Mouse (Mus musculus) Muller cell, postnatal 12 days (primary cell): Measurements from ENCODE around the gene Krtap19-9b.

ENCODE experiments used
- DNase-seq: peaks from one replicate; pipeline ENCODE4 v3.0.0-alpha.2; 2015; ENCODE audit errors: inconsistent ontology term

Krtap19-9b gene

DNA sequence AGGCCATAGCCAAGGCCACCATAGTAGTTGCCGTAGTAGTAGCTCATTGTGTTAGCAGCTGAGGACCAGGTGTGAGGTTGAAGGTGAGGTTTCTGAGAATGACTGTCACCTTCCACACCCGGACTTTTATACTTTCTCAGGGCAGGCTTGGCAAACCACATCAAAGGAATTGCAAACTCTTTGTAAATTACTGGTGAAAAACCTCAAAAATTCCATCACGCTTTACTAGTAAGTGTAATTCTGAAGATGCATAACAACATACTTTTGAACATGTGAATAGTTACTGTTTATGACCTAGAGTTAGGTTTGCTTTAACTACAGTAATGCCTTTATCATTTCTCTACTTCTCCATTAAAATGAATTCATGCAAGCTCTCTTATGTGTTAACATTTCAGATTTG lies at the start of gene Krtap19-9b:
Gene Krtap19-9b, minus strand, starts transcription at position 101 of the 400 bp plus-strand sequence.
- no peak for DNase-seq

DNA sequence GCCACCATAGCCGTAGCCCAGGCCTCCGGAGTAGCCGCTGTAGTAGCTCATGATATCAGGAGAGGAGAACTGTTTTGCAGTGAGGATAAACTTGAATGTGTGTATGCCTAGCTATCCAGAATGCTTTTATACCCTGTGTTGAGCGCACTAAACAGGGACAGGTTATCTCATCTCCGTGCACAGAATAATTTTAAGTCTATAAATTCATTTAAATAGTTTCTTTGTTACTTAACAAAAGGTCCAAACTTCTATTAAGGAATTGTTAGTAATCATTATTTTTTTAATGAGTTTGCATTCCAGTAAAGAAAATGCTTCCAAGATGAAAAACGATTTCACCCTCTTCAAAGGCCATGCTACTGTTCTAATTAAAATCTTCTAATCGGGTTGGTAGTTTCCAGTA lies 30.7 kb upstream of the Krtap19-9b start, which contains the start of gene Krtap16-3:
Gene Krtap16-3, minus strand, starts transcription at position 101 of the 400 bp plus-strand sequence.
- peak; percentile 85 for DNase-seq

DNA sequence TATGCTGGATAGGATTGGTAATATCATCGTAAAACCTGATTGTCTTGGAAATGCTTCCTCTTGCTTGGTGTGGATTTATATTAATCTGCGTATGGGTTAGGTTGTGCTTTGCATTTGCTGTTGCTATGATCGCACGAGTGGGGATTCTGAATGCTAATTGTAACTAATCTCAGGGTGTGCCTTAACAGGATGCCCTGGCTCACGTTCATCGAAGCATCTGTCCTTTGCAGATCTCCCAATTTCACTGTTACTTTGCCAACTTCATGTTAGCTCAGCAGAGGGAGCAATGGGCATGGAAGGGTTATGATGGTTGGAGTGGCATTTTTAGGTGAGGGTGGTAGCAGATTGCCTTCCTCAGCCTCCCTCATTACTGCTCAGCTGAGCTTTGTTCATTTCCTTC lies 9.0 kb upstream of the Krtap19-9b start:
- no peak for DNase-seq

DNA sequence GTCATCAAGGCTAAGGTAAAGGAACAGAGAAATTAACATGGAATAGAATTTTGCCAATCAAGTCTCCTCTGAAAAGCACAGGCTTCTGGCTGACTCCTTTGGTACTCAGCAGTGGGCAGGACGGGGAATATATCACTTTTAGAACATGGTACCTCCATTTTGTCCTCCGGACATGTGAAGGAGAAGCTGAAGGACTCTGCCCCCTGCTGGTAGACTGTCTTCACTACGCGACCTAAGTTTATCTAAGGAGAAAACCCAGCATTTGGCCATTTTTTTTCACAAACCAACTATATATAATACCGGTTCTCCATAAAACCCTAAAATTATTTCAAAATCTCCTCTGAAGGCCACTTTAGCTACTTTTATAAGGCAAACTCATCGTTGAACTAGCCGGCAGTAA lies 6.2 kb upstream of the Krtap19-9b start:
- no peak for DNase-seq

DNA sequence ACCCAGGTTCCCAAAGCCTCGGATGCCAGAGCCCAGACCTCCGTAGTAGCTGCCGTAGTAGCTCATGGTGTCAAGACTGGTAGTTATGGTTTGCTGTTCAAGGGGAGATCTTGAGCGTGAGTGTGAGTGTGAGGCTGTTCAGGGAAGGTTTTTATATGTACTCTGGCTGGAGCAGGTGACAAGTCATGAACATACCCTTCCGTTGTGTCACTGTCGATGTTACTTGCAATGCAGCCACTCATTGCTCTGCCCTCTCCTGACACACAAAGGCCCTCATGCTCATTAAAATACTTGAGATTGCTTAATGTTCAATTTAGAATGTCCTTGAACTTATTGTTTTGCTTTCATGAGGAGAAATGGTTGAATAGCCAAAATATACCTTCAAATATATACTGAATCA lies 35.7 kb downstream of the Krtap19-9b start, which contains the start of gene Krtap19-5:
Gene Krtap19-5, minus strand, starts transcription at position 101 of the 400 bp plus-strand sequence.
- no peak for DNase-seq

DNA sequence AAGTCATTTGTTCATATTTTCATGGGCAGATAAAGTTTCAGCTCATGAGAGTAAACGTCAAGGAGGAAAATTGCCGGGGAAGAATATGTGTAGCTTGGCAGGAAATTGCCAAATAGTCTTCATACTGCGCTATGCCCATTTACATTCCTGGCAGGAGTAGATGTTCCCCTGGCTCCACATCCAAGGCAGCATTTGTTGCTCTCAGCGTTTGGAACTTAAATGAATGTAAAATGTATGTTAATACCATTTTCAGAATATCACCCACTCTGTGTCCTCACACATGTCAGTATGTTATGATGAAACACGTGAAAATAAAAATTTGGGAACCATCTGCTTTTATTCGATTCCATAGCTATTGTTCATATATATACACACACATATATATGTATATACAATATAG lies 45.2 kb downstream of the Krtap19-9b start:
- DNase-seq = no peak

DNA sequence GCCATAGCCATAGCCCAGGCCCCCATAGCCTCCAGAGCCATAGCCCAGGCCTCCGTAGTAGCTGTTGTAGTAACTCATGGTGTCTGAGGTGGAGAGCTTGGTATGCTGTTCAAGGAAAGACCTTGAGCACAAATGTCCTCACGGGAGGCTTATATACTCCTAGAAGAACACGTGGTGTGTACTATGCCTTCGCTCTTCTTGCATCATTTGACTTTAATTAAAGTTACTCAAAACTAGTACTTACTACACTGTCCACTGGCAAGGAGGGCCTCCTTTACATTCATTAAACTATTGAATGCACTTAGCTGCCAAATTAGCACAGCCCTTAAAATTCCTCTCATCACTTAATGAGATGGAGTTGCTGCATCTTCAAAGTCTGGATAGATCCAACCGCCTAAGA lies 47.1 kb downstream of the Krtap19-9b start, which contains the start of gene Krtap19-4:
Gene Krtap19-4, minus strand, starts transcription at position 101 of the 400 bp plus-strand sequence.
- no peak for DNase-seq
